Mouse (Mus musculus): Measurements from ENCODE around the gene Gstt3.

Gene Gstt3

DNA sequence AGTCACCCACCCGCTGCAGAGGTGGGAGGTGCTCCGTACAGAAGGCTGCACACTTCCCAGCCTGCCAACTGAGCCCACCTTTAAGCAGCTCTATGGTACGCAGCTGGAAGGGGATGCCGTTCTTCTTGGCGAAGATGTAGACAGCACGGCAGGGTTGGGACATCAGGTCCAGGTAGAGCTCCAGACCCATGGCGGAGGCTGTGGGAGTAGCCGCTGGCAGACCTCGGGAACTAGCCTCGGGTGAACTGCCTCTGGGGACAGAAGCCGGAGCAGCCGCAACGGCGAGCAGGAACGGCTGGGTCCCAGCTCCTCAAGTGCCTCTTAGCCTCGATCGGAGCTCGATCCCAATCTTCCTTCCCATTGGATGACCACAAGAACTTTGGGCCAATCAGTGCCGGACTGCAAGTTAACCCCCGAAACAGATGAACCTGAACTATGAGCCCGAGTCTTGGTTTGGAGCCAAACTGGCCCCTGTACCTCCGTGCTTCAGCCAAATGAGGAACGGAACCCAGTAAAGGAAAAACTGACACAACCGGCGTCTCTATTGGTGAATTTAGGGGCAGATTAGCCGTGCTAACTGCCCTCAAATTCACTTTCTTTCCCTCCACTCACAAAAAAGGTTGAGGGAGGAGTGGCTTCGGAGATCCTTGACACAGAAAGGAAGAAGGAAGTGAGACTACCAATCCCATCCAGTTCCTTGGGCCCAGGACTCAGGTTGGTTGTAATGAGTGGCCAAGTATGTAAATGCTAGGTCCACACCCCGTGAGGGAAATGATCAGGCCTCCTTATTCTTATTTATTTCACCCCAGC is at the start of gene Gstt3, which contains the start of gene Gm20441:
Gene Gstt3 (minus strand): TSS at position 646 of the 810 bp plus-strand sequence.
Gene Gm20441 (minus strand): TSS at position 186 of the 810 bp plus-strand sequence.
- no peak for DNase-seq

DNA sequence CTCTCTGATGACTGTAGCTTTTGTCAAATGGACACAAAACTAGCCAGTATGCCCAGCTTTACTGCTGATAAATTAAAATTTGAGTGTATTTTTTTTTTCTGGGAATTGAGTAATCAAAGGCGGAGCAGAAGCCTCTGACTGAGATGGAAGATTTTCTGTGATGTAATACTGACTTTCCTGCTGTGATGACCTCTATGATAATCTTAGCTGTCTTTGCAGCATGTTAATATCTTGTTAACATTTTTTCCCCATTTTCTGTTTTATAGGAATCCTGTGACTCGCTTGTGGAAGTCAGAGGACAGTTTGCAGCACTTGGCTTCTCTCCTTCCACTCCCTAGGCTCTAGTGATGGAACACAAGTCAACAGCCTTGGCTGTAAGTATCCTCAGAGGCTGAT is 49.1 kb upstream of the Gstt3 start:
- no peak for DNase-seq

DNA sequence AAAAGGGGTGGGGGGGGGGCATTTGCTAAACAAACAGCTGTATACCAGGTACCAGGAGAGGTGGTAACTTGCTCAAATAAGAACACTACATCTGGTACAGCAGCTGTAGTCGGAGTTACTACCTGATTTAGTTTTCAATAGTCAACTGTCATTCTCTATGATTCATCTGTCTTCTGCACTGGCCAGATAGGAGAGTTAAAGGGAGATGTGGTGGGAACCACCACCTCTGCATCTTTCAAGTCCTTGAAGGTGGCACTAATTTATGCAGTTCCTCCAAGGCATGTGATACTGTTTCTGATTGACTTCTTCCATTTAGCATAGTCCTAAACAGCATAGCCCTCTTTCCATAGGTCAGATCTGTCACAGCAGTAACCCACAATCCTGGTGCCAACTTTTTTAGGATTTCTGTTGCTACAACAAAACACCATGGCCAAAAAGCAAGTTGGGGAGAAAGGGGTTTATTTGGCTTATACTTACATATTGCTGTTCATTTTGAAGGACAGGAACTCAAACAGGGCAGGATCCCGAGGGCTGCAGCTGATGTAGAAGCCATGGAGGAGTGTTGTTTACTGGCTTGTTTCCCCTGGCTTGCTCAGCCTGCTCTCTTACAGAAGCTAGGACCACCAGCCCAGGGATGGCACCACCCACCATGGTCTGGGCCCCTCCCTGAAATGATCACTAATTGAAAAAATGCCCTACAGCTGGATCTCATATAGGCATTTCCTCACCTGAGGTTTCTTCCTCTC is 48.5 kb upstream of the Gstt3 start:
- no peak for DNase-seq

DNA sequence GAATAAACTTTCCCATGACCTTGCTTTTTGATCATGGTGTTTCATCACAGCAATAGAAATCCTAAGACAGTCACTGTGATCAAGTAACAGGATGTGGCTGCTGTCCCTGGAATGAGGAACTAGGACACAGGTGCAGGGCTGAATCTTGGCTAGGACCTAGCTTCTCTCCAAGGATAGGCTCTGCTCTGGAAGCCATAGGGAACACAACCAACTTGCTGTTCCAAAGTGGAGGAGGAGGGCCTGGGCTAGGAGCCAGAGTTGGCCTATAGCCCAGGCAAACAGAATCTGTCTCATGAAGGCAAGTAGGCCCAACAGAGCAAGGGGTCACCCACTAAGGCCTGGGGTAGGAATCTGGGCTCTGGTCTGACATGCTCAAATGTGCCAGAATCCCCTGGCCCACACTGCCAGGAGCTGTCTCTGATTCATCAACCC is 47.3 kb upstream of the Gstt3 start:
- DNase-seq, result peak; percentile 40

DNA sequence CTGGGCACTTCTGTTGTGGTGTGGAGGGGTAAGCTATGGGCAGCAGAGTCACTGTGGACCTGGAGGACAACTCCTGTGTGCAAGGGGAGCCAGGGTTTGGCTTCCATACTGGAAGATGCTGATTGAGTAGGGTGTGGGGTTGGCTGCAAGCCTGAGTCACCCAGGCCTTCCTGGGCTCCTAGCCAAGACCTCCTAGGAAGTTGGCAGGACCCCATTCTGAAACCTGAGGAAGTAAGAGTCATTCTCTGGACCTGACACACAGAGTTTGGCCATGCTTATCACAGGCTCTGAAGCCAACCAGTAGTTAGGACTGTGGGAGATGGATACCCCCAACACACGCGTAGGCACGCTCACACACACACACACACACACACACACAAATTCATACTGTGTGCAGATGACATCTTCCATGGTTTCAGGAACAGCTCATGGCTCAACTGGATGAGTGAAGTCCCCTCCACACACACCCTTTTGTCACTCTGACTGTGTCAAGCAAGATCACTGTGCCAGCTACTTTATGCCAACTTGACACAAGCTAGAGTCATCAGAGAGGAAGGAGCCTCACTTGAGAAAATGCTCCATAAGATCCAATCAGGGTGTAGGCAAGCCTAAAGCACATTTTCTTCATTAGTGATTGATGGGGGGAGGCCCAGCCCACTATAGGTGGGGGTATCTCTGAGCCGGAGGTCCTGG is 46.6 kb upstream of the Gstt3 start:
- no peak for DNase-seq

DNA sequence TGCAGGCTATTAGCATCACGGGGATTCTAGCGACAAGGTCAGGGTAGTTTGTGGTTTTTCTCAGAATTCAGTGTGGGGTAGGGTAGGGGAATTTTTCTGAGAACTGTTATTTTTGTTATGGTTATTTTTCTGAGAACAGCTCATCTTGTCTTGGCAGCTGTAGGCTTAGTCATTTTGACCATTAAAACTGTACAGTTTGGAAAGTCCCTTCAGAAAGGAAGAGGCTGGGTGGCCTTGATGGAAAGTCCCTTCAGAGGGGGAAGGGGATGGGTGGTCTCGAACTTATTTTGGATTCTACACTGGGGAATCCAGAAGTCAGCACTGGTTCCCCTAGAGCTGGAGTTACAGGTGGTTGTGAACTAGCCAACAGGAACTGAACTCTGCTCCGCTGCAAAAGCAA is 43.3 kb upstream of the Gstt3 start:
- no peak for DNase-seq

DNA sequence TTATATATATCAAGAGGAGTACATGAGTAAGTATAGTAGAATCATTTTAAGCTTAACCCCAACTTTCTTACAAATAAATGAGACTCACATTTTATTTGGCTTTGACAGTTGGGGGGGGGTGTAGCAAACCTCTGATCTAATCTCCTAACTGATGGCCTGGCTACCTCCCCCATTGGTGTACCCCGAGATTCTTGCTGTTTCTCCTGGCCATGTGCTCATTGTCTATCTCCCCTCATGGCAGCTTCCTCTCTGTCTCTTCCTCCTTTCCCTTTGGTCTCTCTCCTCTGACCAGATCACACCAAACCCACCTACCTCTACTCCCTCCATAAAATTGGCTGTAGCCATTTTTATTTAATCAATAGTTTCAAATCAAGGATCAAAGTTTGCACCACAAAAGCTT is 42.6 kb upstream of the Gstt3 start:
- DNase-seq, result no peak

DNA sequence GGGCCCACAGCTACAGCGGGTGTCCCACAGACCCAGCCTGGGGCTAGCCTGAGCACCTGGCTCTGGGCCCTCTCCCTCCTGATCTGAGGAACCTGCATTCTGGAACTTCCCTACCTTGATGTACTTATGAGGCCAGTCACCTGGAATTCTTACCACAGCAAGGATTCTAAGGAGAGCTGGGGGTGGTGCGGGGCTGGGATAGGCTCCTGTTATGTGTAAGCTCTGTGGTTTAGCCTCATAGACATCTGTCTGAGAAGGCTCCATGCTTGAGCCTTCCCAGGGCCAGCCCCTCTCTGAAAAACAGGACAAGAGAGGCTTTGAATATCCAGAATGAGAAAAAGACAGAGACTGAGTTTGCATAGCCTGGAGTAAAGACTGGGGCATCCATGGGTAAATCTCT is 41.2 kb upstream of the Gstt3 start, which contains the start of gene Gstt4:
Gene Gstt4 (minus strand): TSS at position 101 of the 400 bp plus-strand sequence.
- DNase-seq, result no peak

DNA sequence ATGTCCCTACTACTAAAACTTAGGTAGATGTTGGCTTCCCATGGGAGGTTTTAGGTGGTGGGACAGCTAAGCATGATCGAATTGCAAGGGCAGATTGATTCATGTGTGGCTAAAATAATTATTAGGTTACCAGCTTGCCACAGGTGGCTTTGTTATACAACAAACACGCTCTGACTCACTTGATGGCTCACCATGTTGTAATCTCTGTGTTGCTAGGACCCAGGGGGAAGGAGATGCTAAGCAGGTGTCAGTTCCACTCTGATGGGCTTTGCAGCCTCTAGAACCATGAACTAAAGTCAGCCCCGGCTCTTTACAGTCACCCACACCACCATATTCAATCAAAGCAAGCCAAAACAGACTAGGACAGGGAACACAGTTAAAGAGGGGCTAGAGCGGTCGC is 38.7 kb upstream of the Gstt3 start:
- no peak for DNase-seq

DNA sequence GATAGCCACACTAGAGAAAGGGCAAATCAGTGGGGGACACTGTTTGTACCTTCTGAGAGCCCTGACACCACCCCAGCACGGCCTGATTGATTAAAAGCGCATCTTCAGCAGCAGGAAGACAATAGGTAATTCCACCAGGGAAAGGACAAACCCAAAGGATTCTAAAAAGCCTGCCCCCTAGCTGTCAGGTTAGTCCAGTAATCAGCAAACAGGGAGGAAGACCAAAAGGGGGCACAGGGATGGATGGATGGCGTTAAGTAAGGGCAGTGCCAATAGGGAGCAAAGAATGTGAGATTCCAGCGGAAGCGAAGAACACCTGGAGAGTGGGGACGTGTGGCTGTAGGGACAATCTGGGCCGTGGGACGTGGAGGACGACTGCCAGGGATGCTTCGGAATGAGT is 37.4 kb upstream of the Gstt3 start:
- DNase-seq, result no peak

DNA sequence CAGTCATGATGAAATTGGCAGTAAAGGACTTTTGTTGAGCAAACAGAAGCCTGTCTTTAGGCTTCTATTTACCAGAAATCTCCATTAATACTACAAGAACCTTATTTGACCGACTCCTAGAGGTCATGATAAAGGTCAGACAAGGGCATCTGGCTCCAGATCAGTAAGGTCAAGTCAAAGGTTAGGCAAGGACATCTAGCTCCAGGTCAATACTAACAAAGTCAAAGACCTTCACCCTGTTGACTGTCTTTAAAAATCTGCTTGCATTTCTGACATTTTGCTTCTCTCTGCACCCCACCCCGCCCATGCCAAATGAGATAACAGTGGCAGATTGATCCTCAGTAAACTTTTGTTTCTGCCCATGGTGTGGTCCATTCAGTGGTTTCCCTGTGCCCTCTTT is 23.0 kb upstream of the Gstt3 start:
- no peak for DNase-seq

DNA sequence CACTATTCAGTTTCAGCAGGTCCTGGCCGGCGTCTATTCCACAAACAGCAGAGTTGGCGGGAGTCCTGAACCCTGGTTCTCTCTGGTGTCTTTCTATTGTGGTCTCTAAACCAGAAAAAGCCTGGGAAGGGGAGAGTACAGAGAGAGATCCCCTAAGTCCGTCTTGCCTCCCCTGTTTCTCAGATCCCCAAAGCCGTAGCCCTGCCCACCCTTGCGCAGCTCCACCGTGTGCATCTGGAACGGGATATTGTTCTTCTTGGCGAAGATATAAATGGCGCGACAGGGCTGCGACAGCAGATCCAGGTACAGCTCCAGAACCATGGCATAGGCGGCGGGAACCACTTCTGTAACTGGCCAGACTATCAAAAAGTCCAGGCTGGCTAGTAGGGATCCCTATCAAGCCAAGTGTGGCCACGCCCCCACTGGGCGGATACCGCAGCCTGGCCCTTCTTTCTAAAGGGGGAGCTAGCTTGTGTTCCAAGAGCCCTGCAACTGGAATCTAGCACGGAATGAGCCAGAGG is 17.0 kb upstream of the Gstt3 start, which contains the start of gene Gstt1:
Gene Gstt1 (minus strand): TSS at position 409 of the 521 bp plus-strand sequence.
- peak; percentile 34 for DNase-seq

DNA sequence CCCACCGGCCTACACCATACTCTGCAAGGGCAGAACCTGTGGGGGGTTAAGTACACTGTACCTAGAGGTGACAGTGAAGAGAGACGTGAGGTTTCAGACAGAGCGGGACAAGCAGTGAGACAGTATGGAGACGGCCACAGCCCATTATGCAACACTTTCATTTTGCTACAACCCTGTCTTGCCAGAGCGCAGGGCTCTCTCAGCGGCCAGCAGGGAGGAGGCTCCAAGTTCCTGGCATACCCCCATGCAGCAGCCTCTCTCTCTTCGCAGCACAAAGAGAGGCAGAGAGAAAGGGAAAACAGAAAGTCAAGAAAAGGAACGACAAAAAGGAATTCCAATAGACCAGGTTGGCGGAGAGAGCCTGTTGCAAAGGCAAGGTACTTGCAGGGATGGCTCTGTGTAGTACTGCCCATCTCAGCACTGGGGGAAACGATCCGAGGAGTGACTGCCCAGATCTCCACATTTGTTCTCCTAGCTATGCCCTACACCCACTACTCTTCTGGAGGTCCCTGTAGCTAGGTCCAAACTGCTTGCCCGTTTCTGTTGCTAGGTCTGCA is 16.5 kb upstream of the Gstt3 start:
- peak; percentile 34 for DNase-seq

DNA sequence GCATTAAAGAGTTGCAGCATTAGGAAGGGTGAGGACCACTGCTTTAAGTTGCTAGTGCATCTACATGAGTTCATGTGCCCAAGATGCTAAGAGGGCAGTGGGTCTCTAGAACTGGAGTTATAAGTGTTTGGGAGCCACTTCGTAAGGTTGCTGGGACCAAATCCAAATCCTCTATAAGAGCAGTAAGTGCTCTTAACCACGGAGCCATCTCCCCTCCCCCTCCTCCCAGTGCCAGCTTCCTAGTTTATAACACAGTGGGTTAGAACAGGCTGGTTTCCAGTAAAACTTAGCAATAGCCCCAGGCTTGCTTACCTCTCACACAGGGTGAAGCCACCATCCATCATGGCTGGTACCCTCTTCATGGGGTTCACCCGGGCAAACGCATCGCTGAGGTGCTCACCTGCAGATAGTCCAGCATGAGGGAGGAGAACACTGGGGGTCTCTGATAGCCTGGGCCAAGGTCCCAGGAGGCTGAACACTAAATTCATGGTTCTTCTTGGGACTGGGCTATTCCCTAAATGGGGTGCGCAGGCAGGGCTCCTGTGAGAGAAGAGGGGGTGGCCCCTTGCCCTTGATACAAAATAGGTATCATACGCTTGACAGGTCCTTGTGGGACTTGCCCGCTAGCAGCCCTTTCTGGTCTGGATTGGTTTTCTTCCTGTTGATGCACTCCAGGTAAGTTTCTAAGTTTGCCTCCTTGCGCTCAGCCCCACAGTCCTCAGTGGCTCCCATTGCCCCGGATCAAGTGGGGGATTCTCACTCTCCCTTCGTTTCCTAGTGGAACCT is 15.7 kb upstream of the Gstt3 start:
- DNase-seq, result no peak

DNA sequence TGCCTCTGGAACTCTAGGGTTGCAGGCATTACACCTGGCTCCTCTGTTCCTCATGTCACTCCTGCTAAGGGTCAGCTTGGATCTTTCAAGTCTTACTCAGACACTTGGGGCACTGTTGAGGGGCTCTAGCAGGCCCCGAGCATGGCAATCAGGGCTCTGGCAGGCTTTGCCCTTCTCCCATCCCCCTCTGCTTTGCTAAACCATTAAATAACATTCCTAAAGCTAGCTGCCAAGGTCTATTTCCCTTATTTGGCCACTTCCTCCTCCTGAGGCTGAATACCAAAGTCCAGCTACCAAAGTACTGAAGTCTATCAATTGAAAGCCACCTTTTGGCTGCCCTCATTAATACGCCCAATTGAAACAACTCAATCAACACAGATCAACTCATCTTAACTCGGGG is 13.7 kb upstream of the Gstt3 start:
- no peak for DNase-seq

DNA sequence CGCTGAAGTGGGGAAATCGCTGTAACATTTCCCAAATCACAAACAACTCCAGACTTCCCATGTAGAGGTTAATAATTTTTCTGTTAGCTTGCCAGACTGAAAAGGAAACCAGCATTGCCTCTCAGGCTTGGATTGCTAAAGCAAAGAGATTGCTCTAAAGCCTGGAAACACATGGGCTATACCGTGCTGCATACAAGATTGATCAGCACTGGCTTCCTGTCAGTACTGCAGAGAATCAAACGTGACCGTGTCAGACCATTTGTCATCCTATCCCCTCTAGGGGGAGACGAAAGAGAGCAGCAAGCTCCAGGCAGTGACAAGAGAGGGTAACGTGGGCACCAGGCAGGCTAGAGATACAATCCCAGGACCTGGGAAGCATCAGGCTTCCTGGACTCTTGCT is 9.6 kb upstream of the Gstt3 start:
- DNase-seq, result no peak

DNA sequence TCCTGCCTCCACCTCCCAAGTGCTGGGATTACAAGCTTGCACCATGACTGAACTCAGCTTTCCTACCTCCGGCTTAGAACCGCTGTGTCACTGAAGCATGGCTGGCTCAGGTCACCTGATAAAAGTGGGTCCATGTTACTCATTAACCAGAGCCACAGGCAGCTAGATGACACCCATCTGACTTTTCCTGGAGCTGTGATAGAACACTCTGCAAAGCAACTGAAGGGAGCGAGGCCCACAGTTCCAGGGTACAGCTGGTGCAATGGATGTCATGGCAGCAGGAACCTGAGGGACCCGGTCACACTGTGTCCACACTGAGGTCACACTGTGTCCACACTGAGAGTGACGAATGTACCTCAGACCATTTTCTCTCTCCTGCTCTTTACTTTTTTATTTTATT is 8.6 kb upstream of the Gstt3 start:
- DNase-seq, result no peak

DNA sequence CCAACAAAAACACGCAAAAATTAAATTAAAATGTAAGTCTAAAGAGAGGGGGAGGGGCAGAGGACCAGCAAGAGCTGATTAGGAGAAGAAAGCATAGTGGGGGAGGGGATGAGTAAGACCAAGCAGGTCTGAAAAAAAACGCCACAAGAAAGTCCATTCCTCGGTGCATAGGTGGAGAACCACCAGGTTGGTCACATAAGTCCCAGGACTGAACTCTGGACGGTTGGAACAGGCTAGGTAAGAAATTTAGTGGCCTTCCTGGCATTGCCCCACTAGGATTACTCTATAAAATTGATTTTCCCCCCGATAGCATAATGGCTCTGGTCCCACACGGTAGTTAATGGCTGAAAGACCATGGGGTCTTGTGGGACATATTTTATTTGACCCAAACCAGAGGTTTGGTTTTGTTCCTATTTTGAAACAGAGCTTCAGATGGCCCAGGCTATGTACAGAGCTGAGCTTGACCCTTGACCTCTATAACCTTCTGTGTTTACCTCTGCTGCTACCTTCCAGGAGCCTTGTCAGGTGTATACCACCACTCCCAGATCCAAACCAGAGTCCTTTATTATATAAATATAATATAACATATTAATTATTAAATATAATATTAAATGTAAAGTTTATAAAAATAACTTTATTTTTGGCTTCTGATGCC is 8.0 kb upstream of the Gstt3 start:
- DNase-seq, result no peak

DNA sequence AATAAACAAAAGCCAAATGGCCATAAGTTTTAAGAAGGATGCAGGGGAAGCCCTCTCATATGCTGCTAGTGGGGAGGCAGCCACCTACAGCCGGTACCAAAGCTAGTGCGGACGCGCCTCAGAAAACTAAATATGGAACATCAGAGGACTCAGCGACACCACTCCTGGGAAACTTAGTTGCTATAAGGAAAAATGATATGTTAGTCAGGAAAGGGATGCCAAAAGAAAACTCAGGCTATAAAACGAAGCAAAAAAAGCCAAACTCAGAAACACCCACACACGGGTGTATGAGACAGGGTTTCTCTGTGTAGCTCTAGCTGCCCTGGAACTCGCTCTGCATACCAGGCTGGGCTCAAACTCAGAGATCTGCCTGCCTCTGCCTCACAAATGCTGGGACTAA is 7.1 kb upstream of the Gstt3 start:
- DNase-seq, result no peak

DNA sequence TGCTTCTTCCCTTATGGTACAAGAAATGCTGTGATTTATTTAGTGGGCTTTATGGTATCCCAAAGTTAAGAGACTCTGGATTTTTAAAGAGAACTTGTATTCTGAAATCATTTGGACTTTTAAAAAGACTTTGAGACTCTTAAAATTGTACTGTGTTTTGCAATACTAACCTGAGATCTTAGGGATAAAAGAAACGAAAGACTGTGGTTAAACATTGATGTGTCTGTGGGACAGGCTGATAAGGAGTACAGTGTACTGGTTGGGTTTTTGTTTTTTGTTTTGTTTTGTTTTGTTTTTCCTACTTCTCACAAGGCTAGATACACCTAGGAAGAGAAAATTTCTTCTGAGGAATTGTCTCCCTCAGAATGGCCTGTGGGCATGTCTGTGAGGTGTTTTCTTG is 4.2 kb upstream of the Gstt3 start:
- no peak for DNase-seq

Measured in right cerebral cortex, postnatal 4 days (tissue).